Mouse (Mus musculus) intestine, postnatal 0 days (tissue): ENCODE results near the gene Efemp1. TPM values are rescaled to one million over a fixed set of nuclear protein-coding genes. Genes with fewer than 3 reads are reported as not detected.
A peak's percentile ranks its signal among the peaks of the same experiment; 100 is the strongest.

Experiments used
- ATAC-seq: fragments of 200-750 bp; cut with Nextera tagmentation; 2 replicates; pipeline ENCODE4 v1.8.0; 2017; ENCODE audit warnings: mild to moderate bottlenecking, moderate TSS enrichment, moderate library complexity
- H3K27ac ChIP-seq: fragments of 300-500 bp; sonication (generic); 2 replicates; pipeline ENCODE4 v1.5.1; 2014; ENCODE audit warnings: mild to moderate bottlenecking, low read depth, low read length, moderate library complexity
- H3K27me3 ChIP-seq: fragments of 300-500 bp; sonication (generic); replicated peaks from 2 replicates; pipeline ENCODE4 v1.6.1; 2014; ENCODE audit warnings: low read length, mixed read lengths; ENCODE audit not compliant: control insufficient read depth, insufficient read depth
- H3K36me3 ChIP-seq: fragments of 300-500 bp; sonication (generic); 2 replicates; pipeline ENCODE4 v1.6.1; 2014; ENCODE audit warnings: mild to moderate bottlenecking, moderate library complexity; ENCODE audit not compliant: control insufficient read depth, insufficient read depth
- H3K4me1 ChIP-seq: fragments of 300-500 bp; sonication (generic); replicated peaks from 2 replicates; pipeline ENCODE4 v1.6.1; 2014; ENCODE audit warnings: antibody characterized with exemption, low read length, mixed read lengths; ENCODE audit not compliant: control insufficient read depth, insufficient read depth
- H3K4me2 ChIP-seq: fragments of 300-500 bp; sonication (generic); replicated peaks from 2 replicates; pipeline ENCODE4 v1.6.1; 2014; ENCODE audit warnings: low read depth, mild to moderate bottlenecking, moderate library complexity
- H3K4me3 ChIP-seq: fragments of 300-500 bp; sonication (generic); 2 replicates; pipeline ENCODE4 v1.5.1; 2014; ENCODE audit warnings: low read depth, low read length
- H3K9ac ChIP-seq: fragments of 300-500 bp; sonication (generic); 2 replicates; pipeline ENCODE4 v1.6.1; 2014; ENCODE audit warnings: mild to moderate bottlenecking, low read depth, low read length
- H3K9me3 ChIP-seq: fragments of 300-500 bp; sonication (generic); 2 replicates; pipeline ENCODE4 v1.6.1; 2016; ENCODE audit warnings: mixed run types; ENCODE audit not compliant: control insufficient read depth
- CTCF ChIP-seq: sonication (generic); IDR thresholded peaks from 2 replicates; pipeline ENCODE4 v1.5.1; 2016; ENCODE audit warnings: low read depth, mild to moderate bottlenecking, control low read depth, antibody characterized with exemption, moderate library complexity
- WGBS: fragments of 180-500 bp; shearing (Covaris S2); extraction: QIAGEN DNeasy Blood & Tissue Kit; methylation state at CpG from one replicate; pipeline ENCODE4 v1.1.7; 2014; 5-methylcytosine and 5-hydroxymethylcytosine counted together
- polyA plus RNA-seq: library from polyadenylated mRNA; unstranded; fragments of >200 nt; fragmentation: Nextera tagmentation; extraction: Ambion mirVana; gene quantifications from 2 replicates; pipeline ENCODE4 v1.2.1, GENCODE M21; 2015

The Efemp1 gene
- polyA plus RNA-seq, 1 experiment from 2014 or later: 8.3 TPM

DNA sequence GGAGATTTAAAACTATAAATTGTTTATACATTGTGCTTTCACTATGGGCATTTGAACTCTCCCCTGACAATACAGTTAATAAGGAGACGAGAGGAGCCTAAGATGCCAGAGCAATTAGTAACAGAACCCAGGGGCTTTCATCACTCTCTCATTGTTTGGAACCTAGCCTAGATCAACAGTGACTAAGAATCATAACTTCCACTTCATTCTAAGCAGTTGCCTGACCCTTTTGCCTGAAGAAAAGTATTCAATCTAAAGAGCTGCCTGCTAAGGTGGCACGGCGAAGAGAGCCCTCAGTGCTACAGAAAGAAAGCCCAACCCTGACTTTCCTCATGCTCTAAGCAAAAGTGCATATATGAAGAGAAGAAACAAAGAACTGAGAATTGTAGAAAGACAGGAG is 19.2 kb upstream of the Efemp1 start:
- no peak for ATAC-seq
- Histone ChIP-seq H3K27me3 (no peaks in the 10 kb centered on the region), H3K9me3 (no peaks in the 10 kb centered on the region), H3K4me3 (no peak overlapping the region), H3K27ac (no peak overlapping the region), H3K4me2 (no peak overlapping the region), H3K9ac (no peak overlapping the region), H3K4me1 (no peaks in the 10 kb centered on the region), H3K36me3 (no peaks in the 10 kb centered on the region)
- WGBS: 60% methylated on average over 3 of the region's 3 CpGs
- no peak for TF ChIP-seq CTCF

DNA sequence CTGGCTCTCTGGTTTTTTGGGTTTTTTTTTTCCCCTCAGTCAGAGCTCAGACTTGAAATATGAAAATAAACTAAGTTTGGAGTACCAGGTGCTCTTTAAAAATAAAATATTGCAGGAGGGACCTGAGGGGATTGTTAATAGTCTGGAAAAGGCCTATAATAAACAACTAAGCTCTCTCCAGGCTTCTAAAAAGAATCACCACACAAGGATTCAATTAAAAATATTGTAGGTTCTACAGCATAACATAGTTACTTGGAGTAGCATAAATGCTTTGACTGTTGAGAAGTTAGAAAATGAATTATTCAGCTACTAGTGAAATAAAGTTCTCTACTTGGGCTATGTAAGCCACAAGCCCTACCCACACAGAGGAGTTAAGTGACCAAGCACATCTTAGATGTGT is 17.9 kb upstream of the Efemp1 start:
- H3K36me3 ChIP-seq: no peaks in the 10 kb centered on the region
- ATAC-seq: no peak
- no peak for TF ChIP-seq CTCF

GRCm38 (mm10) chr11:28849841-28850240 is 3.2 kb upstream of the Efemp1 start:
- Histone ChIP-seq H3K27me3 (peaks cover 8% of the 10 kb centered on the region; the same call in 1 of the 2 replicates), H3K4me2 (no peak overlapping the region), H3K9me3 (no peaks in the 10 kb centered on the region), H3K4me3 (no peak overlapping the region), H3K9ac (no peak overlapping the region), H3K36me3 (no peaks in the 10 kb centered on the region), H3K27ac (no peak overlapping the region), H3K4me1 (no peaks in the 10 kb centered on the region)
- TF ChIP-seq CTCF: no peak
- ATAC-seq: no peak

More for the DNA sequence above, 17.9 kb upstream of the Efemp1 start:
- Histone ChIP-seq H3K9ac (no peak overlapping the region), H3K4me1 (no peaks in the 10 kb centered on the region), H3K27me3 (no peaks in the 10 kb centered on the region), H3K9me3 (no peaks in the 10 kb centered on the region), H3K4me3 (no peak overlapping the region), H3K4me2 (no peak overlapping the region), H3K27ac (no peak overlapping the region)

DNA sequence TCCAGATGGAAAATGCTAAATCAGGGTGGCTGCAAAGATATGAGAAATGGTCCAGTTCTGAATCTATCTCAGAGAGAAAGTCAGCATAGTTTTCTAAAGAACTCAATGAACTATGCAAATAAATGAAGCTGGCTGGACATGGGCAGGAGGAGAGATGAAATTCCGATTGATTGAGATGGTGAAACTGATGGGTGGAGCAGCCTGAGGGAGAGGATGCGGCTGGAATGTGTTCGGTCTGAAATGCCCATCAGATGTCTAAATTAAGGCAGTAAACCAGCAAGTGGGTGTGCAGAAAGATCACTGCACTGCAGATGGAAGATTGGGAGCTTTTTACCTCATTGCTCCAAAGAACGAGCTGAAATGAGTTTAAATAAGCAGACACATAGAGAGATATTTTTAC is 1.4 kb upstream of the Efemp1 start:
- H3K4me3 ChIP-seq: no peak overlapping the region
- no peak for ATAC-seq
- H3K27ac ChIP-seq: no peak overlapping the region
- H3K27me3 ChIP-seq: peaks cover 8% of the 10 kb centered on the region; the same call in 1 of the 2 replicates
- WGBS: 60% methylated on average over 4 of the region's 4 CpGs
- no peak for TF ChIP-seq CTCF
- H3K9me3 ChIP-seq: no peaks in the 10 kb centered on the region
- no peak overlapping the region for H3K9ac ChIP-seq
- no peak overlapping the region for H3K4me2 ChIP-seq
- H3K4me1 ChIP-seq: no peaks in the 10 kb centered on the region
- no peaks in the 10 kb centered on the region for H3K36me3 ChIP-seq

- ATAC-seq: no peak
- Histone ChIP-seq H3K27ac (no peak overlapping the region), H3K4me2 (peak overlapping the region; percentile 69; the same call in 1 of the 2 replicates), H3K4me3 (peak overlapping the region; percentile 38; the same call in 1 of the 2 replicates), H3K4me1 (no peaks in the 10 kb centered on the region), H3K27me3 (peaks cover 8% of the 10 kb centered on the region; the same call in 1 of the 2 replicates), H3K9ac (no peak overlapping the region), H3K36me3 (no peaks in the 10 kb centered on the region), H3K9me3 (no peaks in the 10 kb centered on the region)
- no peak for TF ChIP-seq CTCF
- 25% methylated on average over 6 of the region's 6 CpGs for WGBS
Measured at GRCm38 (mm10) chr11:28852361-28852919, 564 bp upstream of the Efemp1 start.

DNA sequence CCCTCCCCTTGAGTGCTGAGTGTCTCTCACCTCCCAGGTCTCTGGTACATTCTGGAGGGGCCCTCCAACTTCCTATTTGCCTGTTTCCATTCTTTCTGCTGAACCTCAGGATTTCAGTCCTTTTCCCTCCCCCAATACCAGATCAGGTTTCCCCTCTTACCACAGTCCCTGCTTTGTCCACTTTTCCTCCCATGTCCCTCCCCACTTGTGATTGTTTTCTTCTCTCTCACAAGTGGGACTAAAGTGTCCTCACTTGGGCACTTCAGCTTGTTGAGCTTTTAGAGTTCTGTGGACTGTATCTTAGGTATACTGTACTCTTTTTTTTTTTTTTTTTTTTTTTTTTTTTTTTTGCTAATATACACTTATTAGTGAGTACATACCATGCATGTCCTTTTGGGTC is 6.1 kb downstream of the Efemp1 start:
- H3K36me3 ChIP-seq: no peaks in the 10 kb centered on the region
- no peaks in the 10 kb centered on the region for H3K4me1 ChIP-seq
- H3K27ac ChIP-seq: no peak overlapping the region
- H3K27me3 ChIP-seq: no peaks in the 10 kb centered on the region
- no peak overlapping the region for H3K4me2 ChIP-seq
- no peaks in the 10 kb centered on the region for H3K9me3 ChIP-seq
- H3K9ac ChIP-seq: no peak overlapping the region
- no peak overlapping the region for H3K4me3 ChIP-seq
- ATAC-seq: no peak
- TF ChIP-seq CTCF: no peak

DNA sequence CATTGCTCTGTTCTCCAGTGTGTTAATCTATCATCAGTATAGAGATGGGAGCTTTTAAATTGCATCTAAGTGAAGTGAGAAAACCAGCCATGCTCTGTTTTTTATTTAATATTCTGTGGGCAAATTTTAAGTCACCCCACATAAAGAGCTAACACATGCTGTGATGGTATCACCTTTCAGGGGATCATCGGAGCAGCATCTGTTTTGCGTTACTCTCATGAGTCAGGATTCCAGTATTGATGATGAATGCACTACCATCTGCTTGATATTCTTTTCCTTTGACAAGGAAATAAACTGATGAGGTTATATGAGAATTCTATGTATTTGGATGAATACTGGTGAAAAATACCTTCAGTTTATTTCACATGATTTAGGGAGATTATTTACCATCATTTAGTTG is 16.1 kb downstream of the Efemp1 start:
- ATAC-seq: no peak
- no peaks in the 10 kb centered on the region for H3K9me3 ChIP-seq
- no peak overlapping the region for H3K4me3 ChIP-seq
- no peak overlapping the region for H3K4me2 ChIP-seq
- TF ChIP-seq CTCF: no peak
- H3K9ac ChIP-seq: no peak overlapping the region
- H3K4me1 ChIP-seq: no peaks in the 10 kb centered on the region
- H3K27ac ChIP-seq: no peak overlapping the region
- H3K27me3 ChIP-seq: no peaks in the 10 kb centered on the region
- no peaks in the 10 kb centered on the region for H3K36me3 ChIP-seq
- 87% methylated on average over 2 of the region's 2 CpGs for WGBS
